Mouse (Mus musculus): ENCODE measurements around the gene Fbxw18. TPM values are rescaled to one million over a fixed set of nuclear protein-coding genes. Genes with fewer than 3 reads are reported as not detected.

The Fbxw18 gene
- not detected in 4 replicates for total RNA-seq (2023)

GRCm38 (mm10) chr9:109702600-109702999 lies at the start of gene Fbxw18:
Gene Fbxw18 (minus strand): TSS chr9:109702700.

DNA sequence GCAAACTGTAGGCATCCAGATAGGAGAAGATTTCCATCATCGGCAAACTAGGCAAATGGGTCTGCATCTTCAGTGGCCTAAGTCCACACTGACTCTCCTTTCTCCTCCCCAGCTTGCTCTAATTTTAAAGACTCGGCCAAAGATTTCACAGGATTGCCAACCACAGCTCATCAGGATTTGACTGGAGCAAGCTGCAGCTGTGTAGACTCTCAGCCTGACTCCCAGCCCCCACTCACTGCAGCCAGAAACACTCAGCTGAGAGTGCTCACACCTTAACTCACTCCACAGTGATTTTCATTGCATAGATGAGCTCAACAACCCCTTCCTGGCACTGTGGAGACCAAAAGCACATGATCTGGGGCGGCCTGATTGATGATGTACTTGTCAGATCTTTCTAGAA lies 43.5 kb upstream of the Fbxw18 start, which contains the start of gene Fbxw26:
TSS of gene Fbxw26 (minus strand) at position 101 of the 400 bp plus-strand sequence.

DNA sequence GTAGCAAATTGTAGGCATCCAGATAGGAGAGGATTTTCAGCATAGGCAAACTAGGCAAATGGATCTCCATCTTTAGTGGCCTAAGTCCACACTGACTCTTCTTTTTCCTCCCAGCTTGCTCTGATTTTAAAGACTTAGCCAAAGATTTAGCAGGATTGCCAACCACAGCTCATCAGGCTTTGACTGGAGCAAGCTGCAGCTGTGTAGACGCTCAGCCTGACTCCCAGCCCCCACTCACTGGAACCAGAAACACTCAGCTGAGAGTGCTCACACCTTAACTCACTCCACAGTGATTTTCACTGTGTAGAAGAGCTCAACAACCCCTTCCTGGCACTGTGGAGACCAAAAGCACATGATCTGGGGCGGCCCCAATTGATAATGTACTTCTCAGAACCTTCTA lies 37.9 kb downstream of the Fbxw18 start, which contains the start of gene Fbxw25:
TSS of gene Fbxw25 (minus strand) at position 101 of the 400 bp plus-strand sequence.

Other genes with a start within 250 kb of the Fbxw18 start
- not detected in 4 replicates for gene Fbxw19, start 206.8 kb downstream of the Fbxw18 start, total RNA-seq (2023)
- gene Fbxw15, start 134.4 kb downstream of the Fbxw18 start, total RNA-seq (2023), result not detected in 4 replicates
- not detected in 4 replicates for gene Fbxw24, start 76.6 kb downstream of the Fbxw18 start, total RNA-seq (2023)
- not detected in 4 replicates for gene Fbxw25, start 38.0 kb downstream of the Fbxw18 start, total RNA-seq (2023)
- not detected in 4 replicates for gene Fbxw26, start 43.4 kb upstream of the Fbxw18 start, total RNA-seq (2023)
- gene Fbxw27, start 88.0 kb upstream of the Fbxw18 start, total RNA-seq (2023), result not detected in 4 replicates
- gene Spink8, start 109.6 kb upstream of the Fbxw18 start, total RNA-seq (2023), result not detected in 4 replicates
- gene Nme6, start 130.0 kb upstream of the Fbxw18 start, total RNA-seq (2023), result 10.2 to 17.5 TPM (median 14.3 TPM) in 4 replicates
- gene Camp, start 146.9 kb upstream of the Fbxw18 start, total RNA-seq (2023), result 1.1 TPM in 1 of 4 replicates, not detected in the others
- gene Cdc25a, start 172.9 kb upstream of the Fbxw18 start, total RNA-seq (2023), result 9.5 to 15.2 TPM (median 10.9 TPM) in 4 replicates
- gene Map4, start 228.8 kb upstream of the Fbxw18 start, total RNA-seq (2023), result 62.0 to 69.9 TPM (median 67.6 TPM) in 4 replicates